Mouse (Mus musculus): ENCODE measurements at regions not wholly inside any gene's neighbourhood (a gene's known extent, or its start where the extent isn't known, plus 50 kb on each side); places are given as distances from the start of the nearest gene placed in this dataset.

DNA sequence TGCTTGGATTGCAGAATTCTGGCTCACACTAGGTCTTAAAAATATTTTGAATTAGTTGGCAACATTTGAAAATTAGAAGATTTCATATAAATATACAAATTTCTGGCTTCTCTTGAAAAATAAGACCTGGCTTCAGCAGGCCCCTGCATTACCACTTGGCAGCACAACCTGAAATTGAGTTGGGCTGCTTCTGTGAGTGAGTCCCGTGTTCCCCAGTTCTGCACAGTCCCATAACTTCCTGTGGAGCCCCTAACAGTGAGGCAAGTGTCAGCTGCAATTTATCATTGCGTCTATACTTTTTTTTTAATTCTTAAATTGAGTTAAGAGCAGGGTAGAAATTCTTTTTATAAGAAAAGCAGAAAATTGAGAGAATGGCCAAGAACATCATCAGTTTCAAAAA lies 164.8 kb downstream of the En1 start:
- Histone ChIP-seq H3K27me3 (ENCODE audit: control insufficient read depth, insufficient read depth, low read length) (no peaks in the 10 kb centered on the region), H3K4me3 (ENCODE audit: low read depth, low read length) (no peak overlapping the region), H3K4me2 (no peak overlapping the region), H3K9me3 (replicated peaks; ENCODE audit: control insufficient read depth, low read length) (no peaks in the 10 kb centered on the region), H3K27ac (ENCODE audit: low read depth, low read length) (no peak overlapping the region), H3K9ac (ENCODE audit: low read depth, low read length) (no peak overlapping the region), H3K4me1 (ENCODE audit: control insufficient read depth, insufficient read depth, low read length) (no peaks in the 10 kb centered on the region), H3K36me3 (ENCODE audit: control insufficient read depth, insufficient read depth, low read length) (no peaks in the 10 kb centered on the region)
- WGBS (ENCODE audit: insufficient replicate concordance), result 65% methylated on average over 2 of the region's 2 CpGs
- no peak for ATAC-seq (replicated peaks; ENCODE audit: insufficient number of reproducible peaks, low FRiP score, low TSS enrichment)

- no peak overlapping the region for H3K4me3 ChIP-seq (ENCODE audit: low read depth, low read length)
- no peak overlapping the region for H3K4me2 ChIP-seq
- ATAC-seq (replicated peaks; ENCODE audit: insufficient number of reproducible peaks, low FRiP score, low TSS enrichment), result no peak
- H3K9me3 ChIP-seq (replicated peaks; ENCODE audit: control insufficient read depth, low read length), result no peaks in the 10 kb centered on the region
- H3K27ac ChIP-seq (ENCODE audit: low read depth, low read length), result no peak overlapping the region
- no peaks in the 10 kb centered on the region for H3K4me1 ChIP-seq (ENCODE audit: control insufficient read depth, insufficient read depth, low read length)
- WGBS (ENCODE audit: insufficient replicate concordance), result 65% methylated on average over 2 of the region's 2 CpGs
- H3K27me3 ChIP-seq (ENCODE audit: control insufficient read depth, insufficient read depth, low read length), result no peaks in the 10 kb centered on the region
- no peaks in the 10 kb centered on the region for H3K36me3 ChIP-seq (ENCODE audit: control insufficient read depth, insufficient read depth, low read length)
- H3K9ac ChIP-seq (ENCODE audit: low read depth, low read length), result no peak overlapping the region
Measured at GRCm38 (mm10) chr1:120771269-120771668, 169.1 kb downstream of the En1 start.

GRCm38 (mm10) chr1:120776906-120777305 lies 174.7 kb downstream of the En1 start:
- no peaks in the 10 kb centered on the region for H3K9me3 ChIP-seq (replicated peaks; ENCODE audit: control insufficient read depth, low read length)
- no peak overlapping the region for H3K9ac ChIP-seq (ENCODE audit: low read depth, low read length)
- no peak overlapping the region for H3K4me2 ChIP-seq
- H3K4me1 ChIP-seq (ENCODE audit: control insufficient read depth, insufficient read depth, low read length), result no peaks in the 10 kb centered on the region
- ATAC-seq (replicated peaks; ENCODE audit: insufficient number of reproducible peaks, low FRiP score, low TSS enrichment), result no peak
- no peaks in the 10 kb centered on the region for H3K36me3 ChIP-seq (ENCODE audit: control insufficient read depth, insufficient read depth, low read length)
- no peaks in the 10 kb centered on the region for H3K27me3 ChIP-seq (ENCODE audit: control insufficient read depth, insufficient read depth, low read length)
- H3K4me3 ChIP-seq (ENCODE audit: low read depth, low read length), result no peak overlapping the region
- no peak overlapping the region for H3K27ac ChIP-seq (ENCODE audit: low read depth, low read length)
- WGBS (ENCODE audit: insufficient replicate concordance), result 74% methylated on average over 2 of the region's 2 CpGs

GRCm38 (mm10) chr1:120777468-120777867 lies 175.2 kb downstream of the En1 start:
- 83% methylated on average over 2 of the region's 2 CpGs for WGBS (ENCODE audit: insufficient replicate concordance)
- H3K27me3 ChIP-seq (ENCODE audit: control insufficient read depth, insufficient read depth, low read length), result no peaks in the 10 kb centered on the region
- no peaks in the 10 kb centered on the region for H3K9me3 ChIP-seq (replicated peaks; ENCODE audit: control insufficient read depth, low read length)
- H3K36me3 ChIP-seq (ENCODE audit: control insufficient read depth, insufficient read depth, low read length), result no peaks in the 10 kb centered on the region
- no peak for ATAC-seq (replicated peaks; ENCODE audit: insufficient number of reproducible peaks, low FRiP score, low TSS enrichment)
- H3K4me3 ChIP-seq (ENCODE audit: low read depth, low read length), result no peak overlapping the region
- no peak overlapping the region for H3K9ac ChIP-seq (ENCODE audit: low read depth, low read length)
- no peaks in the 10 kb centered on the region for H3K4me1 ChIP-seq (ENCODE audit: control insufficient read depth, insufficient read depth, low read length)
- no peak overlapping the region for H3K27ac ChIP-seq (ENCODE audit: low read depth, low read length)
- H3K4me2 ChIP-seq, result no peak overlapping the region

DNA sequence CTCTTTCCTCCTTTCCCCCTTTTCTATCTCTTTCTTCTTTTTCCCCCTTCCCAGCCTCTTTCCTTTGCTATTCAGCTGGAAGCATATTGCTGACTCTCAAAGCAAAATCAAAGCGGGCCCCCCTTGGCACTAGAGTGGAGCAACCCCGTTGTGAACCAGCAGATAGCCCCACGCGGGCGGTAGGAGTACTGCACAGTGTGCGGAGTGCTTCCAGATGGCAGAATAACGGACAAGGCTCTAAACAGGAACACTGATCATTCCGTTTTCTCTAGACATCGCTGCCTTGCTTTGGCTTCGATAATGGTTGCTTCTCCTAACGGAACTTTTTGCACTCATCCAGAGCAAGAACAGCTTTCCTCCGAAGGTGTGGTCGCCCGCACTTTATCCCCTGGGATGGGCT lies 193.0 kb downstream of the En1 start:
- no peak overlapping the region for H3K9ac ChIP-seq (ENCODE audit: low read depth, low read length)
- no peak overlapping the region for H3K4me3 ChIP-seq (ENCODE audit: low read depth, low read length)
- no peaks in the 10 kb centered on the region for H3K27me3 ChIP-seq (ENCODE audit: control insufficient read depth, insufficient read depth, low read length)
- H3K36me3 ChIP-seq (ENCODE audit: control insufficient read depth, insufficient read depth, low read length), result no peaks in the 10 kb centered on the region
- no peaks in the 10 kb centered on the region for H3K4me1 ChIP-seq (ENCODE audit: control insufficient read depth, insufficient read depth, low read length)
- no peak overlapping the region for H3K4me2 ChIP-seq
- no peak overlapping the region for H3K27ac ChIP-seq (ENCODE audit: low read depth, low read length)
- 66% methylated on average over 14 of the region's 14 CpGs for WGBS (ENCODE audit: insufficient replicate concordance)
- no peak for ATAC-seq (replicated peaks; ENCODE audit: insufficient number of reproducible peaks, low FRiP score, low TSS enrichment)
- no peaks in the 10 kb centered on the region for H3K9me3 ChIP-seq (replicated peaks; ENCODE audit: control insufficient read depth, low read length)

DNA sequence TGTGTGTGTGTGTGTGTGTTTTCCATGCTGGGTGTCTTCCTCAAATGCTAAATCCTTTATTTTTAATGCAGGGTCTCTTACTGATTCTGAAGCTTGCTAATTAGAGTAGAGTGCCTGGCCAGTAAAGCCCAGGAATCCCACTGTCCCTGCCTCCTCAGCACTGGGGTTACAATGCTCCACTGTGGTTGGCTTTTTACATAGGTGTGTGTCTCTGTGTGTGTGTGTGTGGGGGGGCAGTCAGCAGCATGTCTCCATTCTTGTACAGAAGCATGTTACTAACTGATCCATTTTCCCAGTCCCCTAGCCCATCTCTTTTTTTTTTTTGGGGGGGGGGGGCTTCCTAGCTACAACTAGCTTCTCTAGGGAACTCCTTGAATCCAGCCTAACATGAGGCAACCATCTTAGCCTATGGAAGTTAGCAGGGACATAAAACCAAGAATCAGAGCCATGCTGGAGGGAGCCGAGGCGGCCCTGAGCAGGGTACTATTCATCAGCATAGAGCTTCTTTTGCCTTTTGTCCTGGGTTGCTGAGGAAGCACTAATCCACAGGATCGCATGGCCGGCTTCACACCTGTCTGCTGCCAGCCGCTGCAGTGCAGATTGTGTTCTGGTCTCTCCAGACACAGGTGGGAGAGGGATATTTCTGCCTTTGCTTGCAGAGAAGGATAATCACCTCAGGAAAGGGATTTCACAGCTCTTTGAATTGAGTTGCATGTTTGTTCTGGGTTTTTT lies 199.2 kb downstream of the En1 start:
- Histone ChIP-seq H3K27ac (ENCODE audit: low read depth, low read length) (no peak overlapping the region), H3K9me3 (replicated peaks; ENCODE audit: control insufficient read depth, low read length) (no peaks in the 10 kb centered on the region), H3K36me3 (ENCODE audit: control insufficient read depth, insufficient read depth, low read length) (no peaks in the 10 kb centered on the region), H3K4me1 (ENCODE audit: control insufficient read depth, insufficient read depth, low read length) (no peaks in the 10 kb centered on the region), H3K4me3 (ENCODE audit: low read depth, low read length) (no peak overlapping the region), H3K9ac (ENCODE audit: low read depth, low read length) (no peak overlapping the region), H3K4me2 (no peak overlapping the region), H3K27me3 (ENCODE audit: control insufficient read depth, insufficient read depth, low read length) (no peaks in the 10 kb centered on the region)
- ATAC-seq (replicated peaks; ENCODE audit: insufficient number of reproducible peaks, low FRiP score, low TSS enrichment), result no peak
- WGBS (ENCODE audit: insufficient replicate concordance), result 42% methylated on average over 5 of the region's 5 CpGs

GRCm38 (mm10) chr1:120801980-120802364 lies 199.8 kb downstream of the En1 start:
- no peaks in the 10 kb centered on the region for H3K4me1 ChIP-seq (ENCODE audit: control insufficient read depth, insufficient read depth, low read length)
- H3K4me3 ChIP-seq (ENCODE audit: low read depth, low read length), result no peak overlapping the region
- H3K4me2 ChIP-seq, result no peak overlapping the region
- no peak overlapping the region for H3K27ac ChIP-seq (ENCODE audit: low read depth, low read length)
- H3K27me3 ChIP-seq (ENCODE audit: control insufficient read depth, insufficient read depth, low read length), result no peaks in the 10 kb centered on the region
- no peak overlapping the region for H3K9ac ChIP-seq (ENCODE audit: low read depth, low read length)
- ATAC-seq (replicated peaks; ENCODE audit: insufficient number of reproducible peaks, low FRiP score, low TSS enrichment), result no peak
- whole genome bisulfite sequencing (ENCODE audit: insufficient replicate concordance), result 64% methylated on average over 8 of the region's 8 CpGs
- H3K36me3 ChIP-seq (ENCODE audit: control insufficient read depth, insufficient read depth, low read length), result no peaks in the 10 kb centered on the region
- no peaks in the 10 kb centered on the region for H3K9me3 ChIP-seq (replicated peaks; ENCODE audit: control insufficient read depth, low read length)

DNA sequence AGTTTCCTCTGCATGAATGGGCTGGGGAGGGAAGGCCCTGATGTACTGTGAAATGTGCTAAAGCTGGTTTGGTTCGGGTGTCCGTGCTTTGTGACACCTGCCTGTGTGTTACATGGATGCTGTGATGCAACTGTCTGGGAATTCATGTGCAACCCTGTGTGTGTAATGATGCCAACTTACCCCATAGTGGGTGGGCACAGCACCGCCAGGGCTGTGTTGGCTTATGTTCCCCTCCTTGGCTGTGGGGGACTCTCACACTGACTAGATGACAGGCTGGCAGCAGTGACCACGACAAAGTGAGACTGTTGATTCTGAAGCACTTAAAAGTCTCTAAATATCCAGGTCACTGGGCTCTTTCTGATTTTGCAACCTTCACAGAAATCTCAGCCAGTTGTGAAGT lies 212.2 kb downstream of the En1 start:
- ATAC-seq (replicated peaks; ENCODE audit: insufficient number of reproducible peaks, low FRiP score, low TSS enrichment), result no peak
- Histone ChIP-seq H3K9ac (ENCODE audit: low read depth, low read length) (no peak overlapping the region), H3K4me2 (no peak overlapping the region), H3K36me3 (ENCODE audit: control insufficient read depth, insufficient read depth, low read length) (no peaks in the 10 kb centered on the region), H3K27me3 (ENCODE audit: control insufficient read depth, insufficient read depth, low read length) (no peaks in the 10 kb centered on the region), H3K27ac (ENCODE audit: low read depth, low read length) (no peak overlapping the region), H3K9me3 (replicated peaks; ENCODE audit: control insufficient read depth, low read length) (no peaks in the 10 kb centered on the region), H3K4me3 (ENCODE audit: low read depth, low read length) (no peak overlapping the region), H3K4me1 (ENCODE audit: control insufficient read depth, insufficient read depth, low read length) (no peaks in the 10 kb centered on the region)
- 74% methylated on average over 4 of the region's 4 CpGs for WGBS (ENCODE audit: insufficient replicate concordance)

DNA sequence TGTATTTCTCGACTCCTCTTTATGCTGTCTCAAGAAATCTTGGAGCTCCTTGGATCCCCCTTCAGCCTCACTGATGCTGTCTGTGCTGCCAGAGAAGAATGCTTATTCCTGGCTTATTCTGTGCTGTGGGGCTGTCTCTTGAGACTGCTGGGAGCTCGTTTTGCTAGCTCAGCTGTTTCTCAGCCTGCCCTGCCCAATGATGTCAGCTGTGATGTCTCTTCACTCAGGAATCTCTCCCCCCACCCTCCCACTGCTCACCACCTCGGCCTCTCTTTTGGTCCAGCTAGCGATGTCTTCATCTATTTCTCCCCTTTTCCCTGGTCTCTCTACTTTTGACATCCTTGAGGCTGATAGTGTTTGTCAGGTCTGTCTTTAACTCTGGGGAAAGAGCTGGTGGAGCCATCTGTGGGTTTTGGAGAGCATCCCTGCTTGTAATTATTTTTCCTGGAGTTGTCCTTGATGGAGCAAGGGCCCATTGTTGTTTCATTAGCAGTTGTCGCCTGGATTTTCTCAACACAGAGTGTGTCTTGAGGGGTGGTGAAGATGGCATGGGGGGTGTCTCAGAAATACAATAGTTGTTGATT lies 214.1 kb downstream of the En1 start:
- no peaks in the 10 kb centered on the region for H3K9me3 ChIP-seq (replicated peaks; ENCODE audit: control insufficient read depth, low read length)
- no peak overlapping the region for H3K4me3 ChIP-seq (ENCODE audit: low read depth, low read length)
- ATAC-seq (replicated peaks; ENCODE audit: insufficient number of reproducible peaks, low FRiP score, low TSS enrichment), result no peak
- no peak overlapping the region for H3K4me2 ChIP-seq
- no peak overlapping the region for H3K27ac ChIP-seq (ENCODE audit: low read depth, low read length)
- H3K36me3 ChIP-seq (ENCODE audit: control insufficient read depth, insufficient read depth, low read length), result no peaks in the 10 kb centered on the region
- H3K9ac ChIP-seq (ENCODE audit: low read depth, low read length), result no peak overlapping the region
- H3K27me3 ChIP-seq (ENCODE audit: control insufficient read depth, insufficient read depth, low read length), result no peaks in the 10 kb centered on the region
- 42% methylated on average over 5 of the region's 5 CpGs for WGBS (ENCODE audit: insufficient replicate concordance)
- H3K4me1 ChIP-seq (ENCODE audit: control insufficient read depth, insufficient read depth, low read length), result no peaks in the 10 kb centered on the region
